Mouse (Mus musculus) liver, postnatal 0 days (tissue): Measurements from ENCODE around the gene Spaca9. TPM values are rescaled to one million over a fixed set of nuclear protein-coding genes. Genes with fewer than 3 reads are reported as not detected.

ENCODE experiments used
- ATAC-seq: fragments of 200-750 bp; cut with Nextera tagmentation; 2 replicates; pipeline ENCODE4 v1.8.0; 2017; ENCODE audit warnings: mild to moderate bottlenecking, moderate library complexity
- DNase-seq: peaks from one replicate; pipeline ENCODE4 v3.0.0-alpha.2; 2016
- H3K27ac ChIP-seq: fragments of 300-500 bp; sonication (generic); 2 replicates; pipeline ENCODE4 v1.5.1; 2014; ENCODE audit warnings: antibody characterized with exemption, moderate library complexity, mild to moderate bottlenecking, low read depth
- H3K27me3 ChIP-seq: fragments of 300-500 bp; sonication (generic); 2 replicates; pipeline ENCODE4 v1.6.1; 2014; ENCODE audit warnings: low read length, control low read depth, mixed read lengths; ENCODE audit not compliant: insufficient read depth
- H3K36me3 ChIP-seq: fragments of 300-500 bp; sonication (generic); replicated peaks from 2 replicates; pipeline ENCODE4 v1.6.1; 2014; ENCODE audit warnings: mild to moderate bottlenecking, control low read depth, low read length, moderate library complexity, mixed read lengths; ENCODE audit not compliant: insufficient read depth
- H3K4me1 ChIP-seq: fragments of 300-500 bp; sonication (generic); 2 replicates; pipeline ENCODE4 v1.6.1; 2014; ENCODE audit warnings: antibody characterized with exemption, mild to moderate bottlenecking, control low read depth; ENCODE audit not compliant: insufficient read depth
- H3K4me2 ChIP-seq: fragments of 300-500 bp; sonication (generic); 2 replicates; pipeline ENCODE4 v1.6.1; 2014; ENCODE audit warnings: low read depth, mild to moderate bottlenecking, low read length, moderate library complexity, mixed read lengths
- H3K4me3 ChIP-seq: fragments of 300-500 bp; sonication (generic); 2 replicates; pipeline ENCODE4 v1.5.1; 2014; ENCODE audit warnings: low read depth, low read length
- H3K9ac ChIP-seq: fragments of 300-500 bp; sonication (generic); replicated peaks from 2 replicates; pipeline ENCODE4 v1.6.1; 2014; ENCODE audit warnings: mild to moderate bottlenecking, moderate library complexity
- H3K9me3 ChIP-seq: fragments of 300-500 bp; sonication (generic); 2 replicates; pipeline ENCODE4 v1.6.1; 2016; ENCODE audit warnings: mild to moderate bottlenecking, control low read depth, low read length, mixed read lengths
- CTCF ChIP-seq: sonication (generic); IDR thresholded peaks from 2 replicates; pipeline ENCODE4 v1.5.1; 2016; ENCODE audit warnings: antibody characterized with exemption, low read depth
- EP300 ChIP-seq: IDR thresholded peaks from 2 replicates; pipeline ENCODE4 v1.6.1; 2016; ENCODE audit warnings: antibody characterized with exemption, low read depth, mild to moderate bottlenecking
- WGBS: fragments of 180-500 bp; shearing (Covaris S2); extraction: QIAGEN DNeasy Blood & Tissue Kit; methylation state at CpG from one replicate; pipeline ENCODE4 v1.1.7; 2014; ENCODE audit not compliant: insufficient replicate concordance; 5-methylcytosine and 5-hydroxymethylcytosine counted together
- polyA plus RNA-seq: library from polyadenylated mRNA; unstranded; fragments of >200 nt; fragmentation: Nextera tagmentation; extraction: Ambion mirVana; gene quantifications from 2 replicates; pipeline ENCODE4 v1.2.1, GENCODE M21; 2015

The Spaca9 gene
- polyA plus RNA-seq, 1 experiment from 2014 or later = 2.5 TPM

- TF ChIP-seq EP300 (no peak), CTCF (no peak)
- H3K36me3 ChIP-seq = no peaks in the 10 kb centered on the region
- no peak overlapping the region for H3K4me3 ChIP-seq
- H3K9ac ChIP-seq = no peak overlapping the region
- DNase-seq = no peak
- no peak for ATAC-seq
- H3K27ac ChIP-seq = no peak overlapping the region
- no peak overlapping the region for H3K4me2 ChIP-seq
- H3K27me3 ChIP-seq = no peaks in the 10 kb centered on the region
- H3K4me1 ChIP-seq = peaks cover 2% of the 10 kb centered on the region; the same call in 1 of the 2 replicates
- H3K9me3 ChIP-seq = no peaks in the 10 kb centered on the region
These were observed 31.1 kb upstream of the Spaca9 start for GRCm38 (mm10) chr2:28730676-28731075.

- no peak for DNase-seq
These were observed 28.4 kb upstream of the Spaca9 start for GRCm38 (mm10) chr2:28727786-28728404.

GRCm38 (mm10) chr2:28723912-28724311 lies 24.4 kb upstream of the Spaca9 start:
- 54% methylated on average over 8 of the region's 9 CpGs for WGBS
- no peak overlapping the region for H3K9ac ChIP-seq
- ATAC-seq = no peak
- H3K27ac ChIP-seq = no peak overlapping the region
- no peaks in the 10 kb centered on the region for H3K27me3 ChIP-seq
- H3K9me3 ChIP-seq = no peaks in the 10 kb centered on the region
- TF ChIP-seq CTCF = no peak
- no peak for TF ChIP-seq EP300
- H3K36me3 ChIP-seq = no peaks in the 10 kb centered on the region
- H3K4me1 ChIP-seq = peaks cover 2% of the 10 kb centered on the region; the same call in 1 of the 2 replicates
- DNase-seq = no peak
- H3K4me2 ChIP-seq = no peak overlapping the region
- H3K4me3 ChIP-seq = no peak overlapping the region

More at GRCm38 (mm10) chr2:28727786-28728404, 28.4 kb upstream of the Spaca9 start:
- H3K9me3 ChIP-seq = no peaks in the 10 kb centered on the region
- H3K4me1 ChIP-seq = peaks cover 2% of the 10 kb centered on the region; the same call in 1 of the 2 replicates
- no peak overlapping the region for H3K4me3 ChIP-seq
- 62% methylated on average over 16 of the region's 16 CpGs for WGBS
- H3K27ac ChIP-seq = no peak overlapping the region
- no peak for ATAC-seq
- H3K36me3 ChIP-seq = no peaks in the 10 kb centered on the region
- no peak overlapping the region for H3K9ac ChIP-seq
- TF ChIP-seq EP300 (no peak), CTCF (no peak)
- no peak overlapping the region for H3K4me2 ChIP-seq
- H3K27me3 ChIP-seq = no peaks in the 10 kb centered on the region

GRCm38 (mm10) chr2:28722419-28722818 lies 22.9 kb upstream of the Spaca9 start:
- no peak for ATAC-seq
- no peaks in the 10 kb centered on the region for H3K27me3 ChIP-seq
- no peaks in the 10 kb centered on the region for H3K9me3 ChIP-seq
- DNase-seq = no peak
- TF ChIP-seq EP300 = no peak
- no peak for TF ChIP-seq CTCF
- H3K27ac ChIP-seq = no peak overlapping the region
- H3K4me3 ChIP-seq = no peak overlapping the region
- H3K4me1 ChIP-seq = peaks cover 2% of the 10 kb centered on the region; the same call in 1 of the 2 replicates
- 78% methylated on average over 8 of the region's 8 CpGs for WGBS
- no peak overlapping the region for H3K4me2 ChIP-seq
- H3K9ac ChIP-seq = no peak overlapping the region
- no peaks in the 10 kb centered on the region for H3K36me3 ChIP-seq

GRCm38 (mm10) chr2:28713036-28713435 lies 13.5 kb upstream of the Spaca9 start:
- WGBS = 80% methylated on average over 8 of the region's 8 CpGs
- DNase-seq (no peak), ATAC-seq (no peak)
- Histone ChIP-seq H3K9me3 (no peaks in the 10 kb centered on the region), H3K27ac (no peak overlapping the region), H3K9ac (no peak overlapping the region), H3K27me3 (no peaks in the 10 kb centered on the region), H3K4me2 (no peak overlapping the region), H3K4me3 (no peak overlapping the region), H3K4me1 (no peaks in the 10 kb centered on the region), H3K36me3 (no peaks in the 10 kb centered on the region)
- TF ChIP-seq CTCF = no peak
- TF ChIP-seq EP300 = no peak

- WGBS = 33% methylated on average over 6 of the region's 6 CpGs
These were observed 7.3 kb upstream of the Spaca9 start for GRCm38 (mm10) chr2:28706787-28707186.

More at GRCm38 (mm10) chr2:28706787-28707186, 7.3 kb upstream of the Spaca9 start:
- Histone ChIP-seq H3K4me2 (no peak overlapping the region), H3K27me3 (no peaks in the 10 kb centered on the region), H3K9me3 (no peaks in the 10 kb centered on the region), H3K36me3 (no peaks in the 10 kb centered on the region), H3K4me1 (peaks cover 3% of the 10 kb centered on the region; the same call in 1 of the 2 replicates), H3K4me3 (no peak overlapping the region), H3K9ac (no peak overlapping the region), H3K27ac (no peak overlapping the region)
- ATAC-seq (no peak), DNase-seq (no peak)
- no peak for TF ChIP-seq CTCF
